Mouse (Mus musculus) neural tube, embryonic 14.5 days (tissue): ENCODE measurements around the gene Rpl12. TPM values are rescaled to one million over a fixed set of nuclear protein-coding genes. Genes with fewer than 3 reads are reported as not detected.

ENCODE experiments used
- ATAC-seq: fragments of 200-750 bp; cut with Nextera tagmentation; 2 replicates; pipeline ENCODE4 v1.8.0; 2017; ENCODE audit warnings: low read depth, mild to moderate bottlenecking, moderate TSS enrichment, moderate library complexity
- H3K27ac ChIP-seq: fragments of 300-500 bp; sonication (generic); 2 replicates; pipeline ENCODE4 v1.5.1; 2014; ENCODE audit warnings: low read depth, mild to moderate bottlenecking, control low read depth, low read length, moderate library complexity, mixed read lengths
- H3K27me3 ChIP-seq: fragments of 300-500 bp; sonication (generic); 2 replicates; pipeline ENCODE4 v1.6.1; 2014; ENCODE audit warnings: low read length; ENCODE audit not compliant: control insufficient read depth, insufficient read depth
- H3K36me3 ChIP-seq: fragments of 300-500 bp; sonication (generic); 2 replicates; pipeline ENCODE4 v1.6.1; 2014; ENCODE audit warnings: low read length, mixed read lengths; ENCODE audit not compliant: control insufficient read depth, insufficient read depth
- H3K4me1 ChIP-seq: fragments of 300-500 bp; sonication (generic); 2 replicates; pipeline ENCODE4 v1.6.1; 2014; ENCODE audit warnings: low read length; ENCODE audit not compliant: control insufficient read depth, insufficient read depth
- H3K4me2 ChIP-seq: fragments of 300-500 bp; sonication (generic); 2 replicates; pipeline ENCODE4 v1.6.1; 2014; ENCODE audit warnings: mild to moderate bottlenecking, low read depth, low read length, control low read depth
- H3K4me3 ChIP-seq: fragments of 300-500 bp; sonication (generic); 2 replicates; pipeline ENCODE4 v1.5.1; 2014; ENCODE audit warnings: low read depth, low read length, control low read depth, mixed read lengths
- H3K9ac ChIP-seq: fragments of 300-500 bp; sonication (generic); replicated peaks from 2 replicates; pipeline ENCODE4 v1.6.1; 2014; ENCODE audit warnings: low read depth, mild to moderate bottlenecking, control low read depth, low read length, mixed read lengths
- H3K9me3 ChIP-seq: fragments of 300-500 bp; sonication (generic); 2 replicates; pipeline ENCODE4 v1.6.1; 2016; ENCODE audit warnings: low read length; ENCODE audit not compliant: control insufficient read depth
- WGBS: fragments of 180-500 bp; shearing (Covaris S2); extraction: QIAGEN DNeasy Blood & Tissue Kit; methylation state at CpG from one replicate; pipeline ENCODE4 v1.1.7; 2014; 5-methylcytosine and 5-hydroxymethylcytosine counted together
- polyA plus RNA-seq: library from polyadenylated mRNA; unstranded; fragments of >200 nt; fragmentation: Nextera tagmentation; extraction: Ambion mirVana; gene quantifications from 2 replicates; pipeline ENCODE4 v1.2.1, GENCODE M21; 2014

The Rpl12 gene
- polyA plus RNA-seq, 1 experiment from 2014 or later: 99.4 TPM

DNA sequence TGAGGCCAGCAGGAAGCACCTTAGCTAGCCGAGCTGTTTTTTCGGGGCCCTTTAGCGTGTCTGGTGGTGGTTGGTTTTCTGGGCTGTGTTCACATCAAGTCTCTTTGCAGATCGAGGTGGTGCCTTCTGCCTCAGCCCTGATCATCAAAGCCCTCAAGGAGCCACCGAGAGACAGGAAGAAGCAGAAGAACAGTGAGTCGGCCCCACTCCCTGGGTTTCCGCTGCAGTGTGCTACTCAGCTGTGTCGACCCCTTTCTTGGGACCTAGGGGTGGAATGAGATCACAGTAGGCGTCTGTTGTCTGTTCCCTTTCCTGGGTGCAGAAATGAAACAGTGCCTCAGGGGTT is 1.5 kb downstream of the Rpl12 start:
- no peak for ATAC-seq
- Histone ChIP-seq H3K4me1 (peaks cover 28% of the 10 kb centered on the region), H3K27ac (no peak overlapping the region), H3K4me3 (peak overlapping the region; percentile 73), H3K4me2 (peak overlapping the region; percentile 99), H3K9ac (peak overlapping the region; percentile 83), H3K36me3 (peaks cover 12% of the 10 kb centered on the region), H3K9me3 (no peaks in the 10 kb centered on the region), H3K27me3 (no peaks in the 10 kb centered on the region)
- 10% methylated on average over 9 of the region's 9 CpGs for WGBS

DNA sequence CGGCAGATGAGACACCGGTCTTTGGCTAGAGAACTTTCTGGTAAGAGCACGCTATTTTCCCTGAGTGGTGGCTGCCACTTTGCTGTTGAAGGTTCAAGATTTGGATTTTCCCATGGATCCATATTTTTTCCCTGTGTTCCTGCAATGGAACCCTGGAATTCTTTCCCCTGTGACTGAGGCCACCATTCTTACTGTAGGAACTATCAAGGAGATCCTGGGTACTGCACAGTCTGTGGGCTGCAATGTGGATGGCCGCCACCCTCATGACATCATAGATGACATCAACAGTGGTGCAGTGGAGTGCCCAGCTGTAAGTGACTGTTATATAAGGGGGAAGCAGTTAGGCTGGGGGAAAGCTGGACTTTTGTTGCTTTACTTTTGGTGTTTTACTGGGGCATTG is 2.2 kb downstream of the Rpl12 start:
- 78% methylated on average over 4 of the region's 4 CpGs for WGBS

DNA sequence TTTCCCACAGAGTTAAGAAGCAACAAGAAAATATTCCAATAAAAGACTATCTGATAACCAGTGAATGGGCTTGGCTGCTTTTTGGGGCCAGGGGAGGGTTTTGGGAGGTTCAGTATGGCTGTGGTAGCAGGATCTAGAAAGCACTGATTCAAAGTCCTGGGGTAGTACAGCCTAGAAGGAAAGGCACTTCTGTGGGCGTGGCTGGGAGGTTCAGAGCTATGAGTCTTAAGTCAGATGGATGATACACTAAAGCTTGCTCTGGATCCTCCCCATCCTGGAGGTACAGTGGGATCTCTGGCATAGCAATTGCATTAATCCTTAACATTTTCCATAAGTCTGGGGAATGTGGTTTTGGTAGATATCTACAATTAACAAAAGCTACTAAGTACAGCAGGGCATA is 2.6 kb downstream of the Rpl12 start:
- WGBS: 86% methylated on average over 1 of the region's 1 CpGs
- H3K4me1 ChIP-seq: peaks cover 30% of the 10 kb centered on the region
- H3K9me3 ChIP-seq: no peaks in the 10 kb centered on the region
- ATAC-seq: no peak
- no peak overlapping the region for H3K9ac ChIP-seq
- H3K27ac ChIP-seq: no peak overlapping the region
- H3K4me3 ChIP-seq: no peak overlapping the region
- peaks cover 12% of the 10 kb centered on the region for H3K36me3 ChIP-seq
- H3K4me2 ChIP-seq: no peak overlapping the region
- no peaks in the 10 kb centered on the region for H3K27me3 ChIP-seq

More for the DNA sequence above, 2.2 kb downstream of the Rpl12 start:
- Histone ChIP-seq H3K4me1 (peaks cover 30% of the 10 kb centered on the region), H3K27ac (no peak overlapping the region), H3K36me3 (peaks cover 12% of the 10 kb centered on the region), H3K4me2 (no peak overlapping the region), H3K9ac (no peak overlapping the region), H3K9me3 (no peaks in the 10 kb centered on the region), H3K27me3 (no peaks in the 10 kb centered on the region), H3K4me3 (no peak overlapping the region)
- ATAC-seq: no peak

DNA sequence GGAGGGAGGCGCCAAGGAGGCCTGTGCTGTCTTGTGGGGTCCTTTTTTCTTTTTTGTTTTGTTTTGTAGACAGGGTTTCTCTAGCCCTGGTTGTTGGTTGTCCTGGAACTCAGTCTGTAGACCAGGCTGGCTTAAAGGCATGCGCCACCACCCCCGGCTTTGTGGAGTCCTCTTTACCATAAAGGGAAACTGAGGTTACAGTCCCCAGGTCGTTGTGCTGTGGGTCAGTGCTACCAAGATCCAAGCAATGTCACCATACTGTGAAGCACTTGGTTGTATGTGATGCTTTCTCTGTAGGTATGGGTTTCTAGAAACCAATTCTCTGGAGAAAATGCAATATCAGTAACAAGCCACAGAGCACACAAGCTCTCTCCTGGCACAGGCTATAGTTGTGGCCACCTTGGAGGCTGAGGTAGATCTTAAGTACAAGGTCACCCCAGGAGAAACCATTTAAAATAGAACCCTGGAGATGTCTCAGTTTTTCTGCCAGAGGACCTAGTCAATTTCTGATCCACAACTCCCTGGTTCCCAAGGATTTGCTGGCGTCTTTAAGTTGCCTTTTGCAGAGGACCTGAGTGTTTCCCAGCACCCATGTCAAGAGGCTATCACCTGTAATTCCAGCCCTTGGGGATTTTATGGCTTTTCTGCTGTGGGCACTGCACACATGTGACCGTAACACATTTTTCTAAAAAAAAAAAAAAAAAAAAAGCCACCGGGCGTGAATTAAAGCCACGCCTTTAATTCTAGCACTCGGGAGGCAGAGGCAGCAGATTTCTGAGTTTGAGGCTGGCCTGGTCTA is 3.5 kb downstream of the Rpl12 start:
- Histone ChIP-seq H3K4me2 (no peak overlapping the region), H3K36me3 (peaks cover 12% of the 10 kb centered on the region), H3K27ac (no peak overlapping the region), H3K4me3 (no peak overlapping the region), H3K27me3 (no peaks in the 10 kb centered on the region), H3K9me3 (no peaks in the 10 kb centered on the region), H3K4me1 (peaks cover 30% of the 10 kb centered on the region), H3K9ac (no peak overlapping the region)
- 30% methylated on average over 10 of the region's 10 CpGs for WGBS
- no peak for ATAC-seq

DNA sequence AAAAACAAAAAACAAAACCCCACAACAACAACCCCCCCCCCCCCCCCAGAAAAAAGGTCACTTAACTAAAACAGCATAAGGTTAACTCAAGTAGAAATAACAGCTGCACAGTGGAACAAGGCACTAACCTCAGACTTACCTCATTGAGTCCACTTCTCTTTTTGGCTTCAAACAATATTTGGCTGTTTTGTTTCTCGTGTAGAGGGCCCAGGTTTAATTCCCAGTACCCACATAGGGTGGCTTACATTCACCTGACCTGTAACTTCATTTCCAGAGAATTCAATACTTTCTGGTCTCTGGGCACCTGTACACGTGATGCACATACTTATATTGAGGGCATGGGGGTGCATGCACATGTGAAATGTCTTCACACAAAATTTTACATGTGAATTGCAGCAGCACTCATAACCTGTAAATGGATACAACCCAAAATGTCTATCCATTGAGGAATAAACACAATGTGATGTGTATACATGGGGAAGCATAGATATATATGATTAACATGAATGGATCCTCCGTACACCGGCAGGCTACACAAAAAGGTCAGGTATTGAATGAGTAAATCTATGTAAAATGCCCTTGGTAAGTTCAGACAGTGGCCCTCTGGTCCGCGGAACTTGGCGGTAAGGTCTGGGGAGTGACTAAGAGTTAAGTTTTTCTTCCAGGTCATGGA is 4.3 kb downstream of the Rpl12 start:
- no peak for ATAC-seq
- Histone ChIP-seq H3K9ac (no peak overlapping the region), H3K4me1 (peaks cover 28% of the 10 kb centered on the region), H3K4me3 (no peak overlapping the region), H3K4me2 (peak overlapping the region; percentile 69; the same call in 1 of the 2 replicates), H3K27ac (no peak overlapping the region), H3K36me3 (peaks cover 12% of the 10 kb centered on the region), H3K9me3 (no peaks in the 10 kb centered on the region), H3K27me3 (no peaks in the 10 kb centered on the region)
- WGBS: 16% methylated on average over 7 of the region's 7 CpGs

DNA sequence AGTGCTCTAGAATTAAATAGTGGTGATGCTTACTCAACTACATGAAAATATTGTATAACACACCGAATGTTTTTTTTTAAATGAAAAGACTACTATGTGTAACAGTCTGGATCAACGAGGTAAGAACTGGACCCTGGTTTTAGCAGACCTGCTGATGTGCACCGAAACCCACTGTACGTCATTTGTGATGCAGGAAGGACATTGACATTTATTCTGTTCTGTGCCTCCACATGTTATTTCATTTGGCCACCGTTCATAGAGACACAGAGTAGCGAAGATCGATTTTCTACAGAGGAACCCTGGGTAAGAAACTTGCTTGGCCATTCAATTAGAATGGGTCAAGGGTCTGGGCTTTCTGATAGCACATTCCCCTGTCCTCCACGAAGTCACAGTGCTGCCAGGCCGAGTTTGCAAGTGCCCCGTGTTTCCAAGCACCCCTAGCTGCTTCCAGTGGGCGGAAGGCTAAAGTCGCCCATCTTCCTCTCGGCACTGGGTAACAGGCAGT is 4.9 kb downstream of the Rpl12 start:
- peak overlapping the region; percentile 69 for H3K4me2 ChIP-seq
- peaks cover 12% of the 10 kb centered on the region for H3K36me3 ChIP-seq
- H3K9me3 ChIP-seq: no peaks in the 10 kb centered on the region
- ATAC-seq: peak; percentile 26
- H3K27ac ChIP-seq: peak overlapping the region; percentile 95
- H3K27me3 ChIP-seq: no peaks in the 10 kb centered on the region
- peak overlapping the region; percentile 78 for H3K9ac ChIP-seq
- peak overlapping the region; percentile 57 for H3K4me3 ChIP-seq
- peaks cover 24% of the 10 kb centered on the region for H3K4me1 ChIP-seq
- WGBS: 11% methylated on average over 13 of the region's 13 CpGs

DNA sequence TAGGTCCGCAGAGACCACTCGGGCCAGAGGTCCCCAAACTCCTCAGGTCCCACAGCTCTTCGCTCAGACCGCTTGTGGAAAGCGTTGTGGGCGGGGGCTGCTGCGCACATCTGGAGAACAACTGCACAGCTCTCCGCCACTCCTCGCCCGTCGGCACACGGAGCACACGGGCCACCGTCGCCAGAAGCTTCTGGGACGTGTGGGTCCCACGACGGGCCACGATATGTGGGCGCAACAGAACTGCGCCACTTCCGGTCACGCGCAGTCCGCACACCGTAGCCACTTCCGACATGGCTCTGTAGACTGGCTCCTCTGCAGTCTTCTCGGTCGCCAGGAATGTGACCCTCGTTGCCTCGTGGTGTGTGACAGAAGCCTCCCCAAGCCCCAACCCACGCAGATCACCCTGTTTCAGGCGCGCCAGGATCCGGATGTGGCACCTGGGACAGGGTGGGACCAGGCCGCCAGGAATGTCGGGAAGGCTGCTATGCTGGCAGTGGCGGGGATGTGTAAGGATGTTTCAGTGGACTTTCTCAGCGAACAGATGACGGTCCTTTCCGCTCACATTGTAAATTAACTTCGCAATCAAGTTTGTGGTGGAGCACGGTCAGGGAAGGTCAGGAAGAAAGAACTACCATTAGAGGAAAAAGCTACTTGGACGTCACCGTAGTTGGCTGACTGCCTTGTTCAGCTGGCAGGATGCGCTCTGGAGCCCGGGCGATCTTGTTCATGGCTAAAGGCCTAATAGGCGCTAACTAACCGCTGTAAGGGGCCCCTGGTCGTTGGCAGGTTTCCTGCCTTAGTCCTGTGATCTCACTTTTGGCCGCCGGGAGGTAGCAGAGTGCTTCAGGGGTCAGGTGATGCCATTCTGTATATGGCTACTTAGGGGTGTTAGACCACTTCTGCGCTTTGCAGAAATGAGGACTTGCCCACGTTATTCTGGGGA is 5.6 kb downstream of the Rpl12 start:
- peak overlapping the region; percentile 95 for H3K27ac ChIP-seq
- under 1% methylated on average over 55 of the region's 55 CpGs for WGBS
- H3K27me3 ChIP-seq: no peaks in the 10 kb centered on the region
- peak overlapping the region; percentile 78 for H3K9ac ChIP-seq
- peaks cover 12% of the 10 kb centered on the region for H3K36me3 ChIP-seq
- H3K4me3 ChIP-seq: peak overlapping the region; percentile 57
- H3K9me3 ChIP-seq: no peaks in the 10 kb centered on the region
- peaks cover 24% of the 10 kb centered on the region for H3K4me1 ChIP-seq
- H3K4me2 ChIP-seq: peak overlapping the region; percentile 69
- ATAC-seq: peak; percentile 92

DNA sequence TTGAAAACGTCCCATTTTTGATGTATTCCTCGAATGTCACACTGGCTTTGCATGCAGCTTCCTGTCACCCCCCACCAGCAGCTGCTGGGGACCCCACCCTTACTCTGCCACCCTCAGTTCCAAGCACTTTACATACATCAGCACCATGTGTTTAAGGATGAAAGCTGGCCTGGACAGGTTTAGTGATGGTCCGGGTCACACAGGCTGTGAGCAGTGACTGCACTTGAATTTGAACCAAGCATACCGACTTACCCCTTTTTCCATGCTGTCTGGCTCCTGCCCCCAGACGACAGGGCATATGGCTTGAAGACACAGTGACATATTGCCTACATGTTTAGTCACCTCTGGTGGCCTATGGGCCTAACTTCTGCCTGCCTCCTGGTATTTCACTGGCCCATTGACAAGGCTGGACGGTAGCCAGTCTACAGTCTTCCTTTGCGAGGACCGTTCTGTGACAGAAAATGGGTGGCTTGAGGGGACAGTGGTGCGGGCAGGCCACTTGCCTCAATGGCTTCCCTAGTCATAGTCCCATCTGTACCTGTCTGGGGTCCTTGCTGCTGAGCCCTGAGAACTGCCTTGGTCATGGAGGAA is 6.8 kb downstream of the Rpl12 start:
- peak overlapping the region; percentile 95; the same call in 1 of the 2 replicates for H3K27ac ChIP-seq
- no peak for ATAC-seq
- H3K9me3 ChIP-seq: no peaks in the 10 kb centered on the region
- no peak overlapping the region for H3K4me3 ChIP-seq
- peak overlapping the region; percentile 69 for H3K4me2 ChIP-seq
- H3K27me3 ChIP-seq: no peaks in the 10 kb centered on the region
- H3K4me1 ChIP-seq: peaks cover 14% of the 10 kb centered on the region
- 87% methylated on average over 9 of the region's 9 CpGs for WGBS
- H3K36me3 ChIP-seq: peaks cover 12% of the 10 kb centered on the region
- H3K9ac ChIP-seq: peak overlapping the region; percentile 78; the same call in 1 of the 2 replicates
